Mouse (Mus musculus) MEL (cell line): ENCODE measurements around the gene Eme1. TPM values are rescaled to one million over a fixed set of nuclear protein-coding genes. Genes with fewer than 3 reads are reported as not detected.

Source experiments
- DNase-seq: peaks from one replicate; pipeline ENCODE4 v3.0.0; 2011; ENCODE audit warnings: low read depth, low spot score
- H3K27ac ChIP-seq: 2 replicates; pipeline ENCODE4 v1.5.1; 2012; ENCODE audit warnings: low read depth, mild to moderate bottlenecking, control low read depth, low read length, moderate library complexity; ENCODE audit not compliant: control insufficient read depth
- H3K27me3 ChIP-seq, 2 experiments: fragments of 150-350 bp in 1 of 2; sonication (generic) in 1 of 2; 2 replicates each; pipeline ENCODE4 v1.6.1; 2012; ENCODE audit warnings: low read length in 2 of 2, mild to moderate bottlenecking in 2 of 2, improper control_type of control experiment in 1 of 2, moderate library complexity in 1 of 2; ENCODE audit not compliant: insufficient read depth in 2 of 2, control insufficient read depth in 1 of 2
- H3K36me3 ChIP-seq, 2 experiments: 2 replicates each; pipeline ENCODE4 v1.6.1; 2012 to 2014; ENCODE audit warnings: low read length in 2 of 2, improper control_type of control experiment in 1 of 2, inconsistent platforms in 1 of 2, mild to moderate bottlenecking in 1 of 2; ENCODE audit not compliant: insufficient read depth in 2 of 2, control insufficient read depth in 1 of 2
- H3K4me1 ChIP-seq, 2 experiments: fragments of 150-350 bp in 1 of 2; sonication (generic) in 1 of 2; 2 replicates each; pipeline ENCODE4 v1.6.1; 2012; ENCODE audit warnings: low read length in 2 of 2, improper control_type of control experiment in 1 of 2, mild to moderate bottlenecking in 1 of 2; ENCODE audit not compliant: insufficient read depth in 2 of 2, control insufficient read depth in 1 of 2
- H3K4me3 ChIP-seq, 2 experiments: fragments of 150-350 bp in 1 of 2; sonication (generic) in 1 of 2; 2 replicates each; pipeline ENCODE4 v1.5.1; 2012; ENCODE audit warnings: low read depth in 2 of 2, low read length in 2 of 2, mild to moderate bottlenecking in 2 of 2, moderate library complexity in 2 of 2, control low read depth in 1 of 2, improper control_type of control experiment in 1 of 2; ENCODE audit not compliant: control insufficient read depth in 1 of 2, insufficient read depth in 1 of 2
- H3K79me2 ChIP-seq: 2 replicates; pipeline ENCODE4 v1.6.1; 2012; ENCODE audit warnings: mild to moderate bottlenecking, low read length, moderate library complexity; ENCODE audit not compliant: control insufficient read depth, poor library complexity, insufficient read depth
- H3K9ac ChIP-seq: 2 replicates; pipeline ENCODE4 v1.6.1; 2012; ENCODE audit warnings: low read depth, mild to moderate bottlenecking, control low read depth, low read length, moderate library complexity; ENCODE audit not compliant: control insufficient read depth, poor library complexity, severe bottlenecking
- H3K9me3 ChIP-seq: fragments of 150-350 bp; sonication (generic); replicated peaks from 2 replicates; pipeline ENCODE4 v1.6.1; 2012; ENCODE audit warnings: mild to moderate bottlenecking, low read length, improper control_type of control experiment, moderate library complexity; ENCODE audit not compliant: insufficient read depth
- BHLHE40 ChIP-seq: IDR thresholded peaks from 2 replicates; pipeline ENCODE4 v1.6.1; 2012; ENCODE audit warnings: low read depth, mild to moderate bottlenecking, inconsistent platforms, low read length, improper control_type of control experiment, borderline replicate concordance
- CHD1 ChIP-seq: IDR thresholded peaks from 2 replicates; pipeline ENCODE4 v1.6.1; 2012; ENCODE audit warnings: low read depth, mild to moderate bottlenecking, inconsistent platforms, low read length, improper control_type of control experiment
- ETS1 ChIP-seq: IDR thresholded peaks from 2 replicates; pipeline ENCODE4 v1.6.1; 2012; ENCODE audit warnings: low read depth, mild to moderate bottlenecking, inconsistent platforms, low read length, improper control_type of control experiment, moderate library complexity
- HCFC1 ChIP-seq: IDR thresholded peaks from 2 replicates; pipeline ENCODE4 v1.6.1; 2012; ENCODE audit warnings: low read depth, mild to moderate bottlenecking, inconsistent platforms, low read length, improper control_type of control experiment, moderate library complexity
- MAFK ChIP-seq: IDR thresholded peaks from 2 replicates; pipeline ENCODE4 v1.6.1; 2011; ENCODE audit warnings: low read depth, mild to moderate bottlenecking, low read length, improper control_type of control experiment, borderline replicate concordance
- MEF2A ChIP-seq: IDR thresholded peaks from 2 replicates; pipeline ENCODE4 v1.6.1; 2014; ENCODE audit warnings: low read depth, mild to moderate bottlenecking, inconsistent platforms, low read length, improper control_type of control experiment; ENCODE audit not compliant: poor library complexity, insufficient replicate concordance, severe bottlenecking; ENCODE audit errors: extremely low read depth
- MXI1 ChIP-seq: IDR thresholded peaks from 2 replicates; pipeline ENCODE4 v1.6.1; 2011; ENCODE audit warnings: mild to moderate bottlenecking, low read depth, low read length, improper control_type of control experiment
- MYB ChIP-seq: IDR thresholded peaks from 2 replicates; pipeline ENCODE4 v1.6.1; 2011; ENCODE audit warnings: mild to moderate bottlenecking, low read depth, low read length, improper control_type of control experiment
- NELFE ChIP-seq: IDR thresholded peaks from 2 replicates; pipeline ENCODE4 v1.6.1; 2011; ENCODE audit warnings: low read depth, low read length, improper control_type of control experiment
- RAD21 ChIP-seq: IDR thresholded peaks from 2 replicates; pipeline ENCODE4 v1.6.1; 2011; ENCODE audit warnings: mild to moderate bottlenecking, low read depth, low read length, improper control_type of control experiment
- SIN3A ChIP-seq: IDR thresholded peaks from 2 replicates; pipeline ENCODE4 v1.6.1; 2012; ENCODE audit warnings: low read length, improper control_type of control experiment, inconsistent platforms
- TBP ChIP-seq: IDR thresholded peaks from 2 replicates; pipeline ENCODE4 v1.8.0; 2011; ENCODE audit warnings: low read depth, low read length, improper control_type of control experiment
- ZKSCAN1 ChIP-seq: IDR thresholded peaks from 2 replicates; pipeline ENCODE4 v1.6.1; 2012; ENCODE audit warnings: low read depth, mild to moderate bottlenecking, inconsistent platforms, low read length, improper control_type of control experiment, moderate library complexity
- ZNF384 ChIP-seq: IDR thresholded peaks from 2 replicates; pipeline ENCODE4 v1.6.1; 2012; ENCODE audit warnings: low read depth, mild to moderate bottlenecking, inconsistent platforms, low read length, improper control_type of control experiment
- polyA plus RNA-seq, 2 experiments: library from polyadenylated mRNA; stranded (reverse) in 1 of 2; unstranded in 1 of 2; fragments of >175 nt in 1 of 2; fragments of >200 nt in 1 of 2; gene quantifications; 2 replicates each; pipeline versions ENCODE4 v1.2.1 to v1.2.4; 2012; ENCODE audit warnings: low replicate concordance in 2 of 2, low read depth in 1 of 2; ENCODE audit not compliant: insufficient read length in 2 of 2, insufficient read depth in 1 of 2, missing spikeins in 1 of 2
- total RNA-seq: library from RNA; depleted of rRNA; stranded (reverse); fragments of 300-350 nt; gene quantifications from 2 replicates; pipeline ENCODE4 v1.2.3, GENCODE M21; 2012

Gene Eme1
- total and polyA plus RNA-seq, 3 experiments: 41.8 to 54.9 TPM; not detected in 1

GRCm38 (mm10) chr11:94610744-94611740 lies 42.7 kb downstream of the Eme1 start:
- 0 out of 4 replicates have a peak, but pooled peaks cover 0 to 2% of the 10 kb centered on the region in 2 experiments for H3K27me3 ChIP-seq
- peak; percentile 62 for DNase-seq
- no peaks in the 10 kb centered on the region for H3K79me2 ChIP-seq
- H3K27ac ChIP-seq: no peak overlapping the region
- no peaks in the 10 kb centered on the region for H3K9me3 ChIP-seq
- peak overlapping the region; percentile 53 for H3K9ac ChIP-seq
- H3K36me3 ChIP-seq: peaks cover 0 to 10% of the 10 kb centered on the region in 2 experiments; a peak in 2 of 4 replicates
- TF ChIP-seq RAD21: no peak
- TF ChIP-seq BHLHE40: no peak
- TF ChIP-seq HCFC1: peak; percentile 34; the same call in 1 of the 2 replicates
- no peak for TF ChIP-seq MYB
- TF ChIP-seq MXI1: no peak; the same call in 1 of the 2 replicates
- TF ChIP-seq MEF2A: 0 out of 2 replicates have a peak, but pooled peaks have one; percentile 16
- peak; percentile 44; the same call in 1 of the 2 replicates for TF ChIP-seq MAFK
- no peak for TF ChIP-seq ZKSCAN1
- TF ChIP-seq ZNF384: peak; percentile 88
- no peak for TF ChIP-seq CHD1
- no peak for TF ChIP-seq ETS1
- 0 out of 2 replicates have a peak, but pooled peaks have one; percentile 41 for TF ChIP-seq TBP
- peaks cover 5% of the 10 kb centered on the region in 2 experiments; a peak in 1 of 4 replicates for H3K4me1 ChIP-seq
- peak overlapping the region; percentile 56 to 57 for H3K4me3 ChIP-seq

GRCm38 (mm10) chr11:94602356-94602955 lies 51.3 kb downstream of the Eme1 start:
- peaks cover 3 to 7% of the 10 kb centered on the region in 2 experiments; a peak in 2 of 4 replicates for H3K4me1 ChIP-seq
- H3K4me3 ChIP-seq: peak overlapping the region in 1 of 2 experiments; percentile 89; a peak in 2 of 4 replicates
- TF ChIP-seq SIN3A (no peak), NELFE (no peak)
- peak overlapping the region; percentile 65 for H3K9ac ChIP-seq
- no peak overlapping the region for H3K27ac ChIP-seq
- H3K36me3 ChIP-seq: peaks cover 0 to 5% of the 10 kb centered on the region in 2 experiments; a peak in 1 of 4 replicates
- no peaks in the 10 kb centered on the region; the same call in 1 of the 2 replicates for H3K79me2 ChIP-seq
- no peaks in the 10 kb centered on the region for H3K9me3 ChIP-seq
- no peak for DNase-seq
- no peaks in the 10 kb centered on the region for H3K27me3 ChIP-seq
